Mouse (Mus musculus) neural tube, embryonic 13.5 days (tissue): Measurements from ENCODE around the gene Tspan13. TPM values are rescaled to one million over a fixed set of nuclear protein-coding genes. Genes with fewer than 3 reads are reported as not detected.

Source experiments
- ATAC-seq: fragments of 200-750 bp; cut with Nextera tagmentation; 2 replicates; pipeline ENCODE4 v1.8.0; 2017; ENCODE audit warnings: low read depth, mild to moderate bottlenecking, moderate TSS enrichment, moderate library complexity
- H3K27ac ChIP-seq: fragments of 300-500 bp; sonication (generic); replicated peaks from 2 replicates; pipeline ENCODE4 v1.5.1; 2015; ENCODE audit warnings: moderate library complexity, mild to moderate bottlenecking, inconsistent platforms
- H3K27me3 ChIP-seq: fragments of 300-500 bp; sonication (generic); 2 replicates; pipeline ENCODE4 v1.6.1; 2015; ENCODE audit warnings: mild to moderate bottlenecking, inconsistent platforms
- H3K36me3 ChIP-seq: fragments of 300-500 bp; sonication (generic); 2 replicates; pipeline ENCODE4 v1.6.1; 2015; ENCODE audit warnings: mild to moderate bottlenecking, inconsistent platforms
- H3K4me1 ChIP-seq: fragments of 300-500 bp; sonication (generic); replicated peaks from 2 replicates; pipeline ENCODE4 v1.6.1; 2015; ENCODE audit warnings: inconsistent platforms
- H3K4me2 ChIP-seq: fragments of 300-500 bp; sonication (generic); 2 replicates; pipeline ENCODE4 v1.6.1; 2015; ENCODE audit warnings: inconsistent platforms, mild to moderate bottlenecking, moderate library complexity
- H3K4me3 ChIP-seq: fragments of 300-500 bp; sonication (generic); 2 replicates; pipeline ENCODE4 v1.5.1; 2015; ENCODE audit warnings: mild to moderate bottlenecking, inconsistent platforms
- H3K9ac ChIP-seq: fragments of 300-500 bp; sonication (generic); 2 replicates; pipeline ENCODE4 v1.6.1; 2015; ENCODE audit warnings: moderate library complexity, mild to moderate bottlenecking, inconsistent platforms
- H3K9me3 ChIP-seq: fragments of 300-500 bp; sonication (generic); 2 replicates; pipeline ENCODE4 v1.6.1; 2016; ENCODE audit warnings: inconsistent platforms
- WGBS: fragments of 180-500 bp; shearing (Covaris S2); methylation state at CpG from one replicate; pipeline ENCODE4 v1.1.7; 2015; 5-methylcytosine and 5-hydroxymethylcytosine counted together
- polyA plus RNA-seq: library from polyadenylated mRNA; unstranded; fragments of >200 nt; fragmentation: Nextera tagmentation; extraction: Ambion mirVana; gene quantifications from 2 replicates; pipeline ENCODE4 v1.2.1, GENCODE M21; 2015

Tspan13 gene
- polyA plus RNA-seq, 1 experiment from 2014 or later = 392 TPM

DNA sequence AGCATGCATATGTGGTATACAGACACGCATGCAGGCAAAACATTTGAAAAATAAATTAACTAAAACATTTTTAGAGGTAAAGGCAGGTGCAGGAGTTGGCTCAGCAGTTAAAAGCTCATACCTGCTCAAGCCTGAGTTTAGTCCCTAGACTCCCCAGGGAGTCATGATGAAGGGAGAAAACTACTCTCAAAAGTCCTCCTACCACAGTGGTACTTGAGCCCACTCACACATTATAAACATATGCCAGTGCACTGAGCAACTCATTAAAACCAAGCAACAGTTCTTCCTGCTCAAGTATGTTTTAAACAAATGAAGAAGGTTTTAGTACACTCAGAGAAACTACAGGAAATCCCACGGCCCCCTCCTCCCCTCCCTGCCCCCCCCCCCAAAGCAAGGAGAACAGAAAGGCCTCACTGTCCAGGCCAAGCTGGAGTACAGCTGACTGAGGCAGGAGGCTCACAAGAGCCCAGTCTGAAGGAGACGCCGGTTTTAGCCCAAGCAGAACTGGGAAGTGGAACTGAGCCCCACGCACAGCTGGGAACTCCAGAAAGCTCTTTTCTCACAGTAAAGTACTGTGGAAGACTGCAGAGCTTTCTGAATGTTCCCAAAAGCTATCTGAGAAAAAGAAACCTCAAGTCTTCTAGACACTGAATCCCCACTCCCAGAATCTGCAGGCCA lies 13.2 kb downstream of the Tspan13 start:
- Histone ChIP-seq H3K4me3 (no peak overlapping the region), H3K36me3 (no peaks in the 10 kb centered on the region), H3K27ac (no peak overlapping the region), H3K27me3 (no peaks in the 10 kb centered on the region), H3K4me2 (no peak overlapping the region), H3K4me1 (peaks cover 28% of the 10 kb centered on the region), H3K9me3 (no peaks in the 10 kb centered on the region), H3K9ac (no peak overlapping the region)
- no peak for ATAC-seq
- WGBS = 79% methylated on average over 5 of the region's 5 CpGs

DNA sequence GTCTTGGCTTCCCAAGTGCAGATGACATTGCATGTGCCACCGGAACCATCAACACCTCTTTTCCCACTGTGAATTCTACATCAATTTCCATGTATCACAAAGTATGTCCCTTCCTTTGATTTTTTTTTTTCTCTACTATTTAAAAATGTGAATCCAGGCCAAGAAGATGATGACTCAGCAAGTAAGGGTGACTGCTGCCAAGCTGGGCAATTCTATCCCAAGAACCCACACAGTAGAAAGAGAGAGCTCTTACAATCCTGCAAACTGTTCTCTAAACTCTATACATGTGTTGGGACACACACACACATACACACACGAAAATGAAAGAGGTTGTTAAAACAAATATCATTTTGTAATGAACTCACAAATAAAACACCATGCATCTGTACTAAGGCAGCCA lies 15.1 kb downstream of the Tspan13 start:
- no peak overlapping the region for H3K27ac ChIP-seq
- no peak overlapping the region for H3K4me2 ChIP-seq
- H3K4me3 ChIP-seq = no peak overlapping the region
- no peaks in the 10 kb centered on the region for H3K36me3 ChIP-seq
- H3K9ac ChIP-seq = no peak overlapping the region
- H3K9me3 ChIP-seq = no peaks in the 10 kb centered on the region
- WGBS = 97% methylated on average over 2 of the region's 2 CpGs
- H3K27me3 ChIP-seq = no peaks in the 10 kb centered on the region
- no peak for ATAC-seq
- H3K4me1 ChIP-seq = peaks cover 27% of the 10 kb centered on the region

DNA sequence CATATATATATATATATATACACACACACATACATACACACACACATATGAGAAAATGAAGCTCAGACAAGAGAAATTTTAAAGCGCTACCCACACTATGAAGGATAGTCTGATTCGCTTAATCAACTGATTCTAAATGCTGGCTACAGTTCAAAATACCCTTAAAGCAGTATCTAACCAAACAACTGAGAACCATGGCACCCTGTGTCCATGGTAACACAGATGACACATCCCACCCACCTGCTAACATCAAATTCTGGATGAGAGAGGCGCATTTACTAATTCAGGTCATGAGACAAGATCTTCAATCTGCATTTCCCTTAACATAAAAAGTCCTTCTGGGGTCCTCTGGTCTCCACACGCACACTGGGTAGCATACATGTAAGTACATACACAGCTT lies 16.2 kb downstream of the Tspan13 start:
- ATAC-seq = no peak
- WGBS = 93% methylated on average over 4 of the region's 4 CpGs
- no peak overlapping the region for H3K9ac ChIP-seq
- no peak overlapping the region for H3K4me3 ChIP-seq
- H3K4me2 ChIP-seq = no peak overlapping the region
- H3K27ac ChIP-seq = no peak overlapping the region
- peaks cover 3% of the 10 kb centered on the region for H3K36me3 ChIP-seq
- no peaks in the 10 kb centered on the region for H3K9me3 ChIP-seq
- H3K27me3 ChIP-seq = no peaks in the 10 kb centered on the region
- H3K4me1 ChIP-seq = peaks cover 27% of the 10 kb centered on the region

DNA sequence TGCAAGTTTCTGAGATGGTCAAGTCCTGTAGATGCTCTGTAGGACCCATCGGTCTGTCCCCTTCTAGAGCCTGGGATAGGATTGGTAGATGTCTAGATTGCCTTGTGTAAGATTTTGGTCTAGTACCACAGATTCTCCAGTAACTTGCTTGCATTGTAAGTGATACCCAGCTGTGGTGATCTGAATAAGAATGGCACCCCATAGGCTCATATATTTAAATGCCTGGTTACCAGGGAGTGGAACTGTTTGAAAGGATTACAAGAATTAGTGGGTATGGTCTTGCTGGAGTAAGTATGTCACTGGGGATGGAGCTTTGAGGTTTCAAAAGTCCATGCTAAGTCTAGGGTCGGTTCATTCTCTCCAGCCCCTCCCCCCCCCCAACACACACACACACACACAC lies 21.6 kb downstream of the Tspan13 start:
- 90% methylated on average over 2 of the region's 2 CpGs for WGBS
- Histone ChIP-seq H3K4me2 (no peak overlapping the region), H3K27me3 (no peaks in the 10 kb centered on the region), H3K4me1 (peaks cover 9% of the 10 kb centered on the region; the same call in 1 of the 2 replicates), H3K9me3 (0 out of 2 replicates have a peak, but pooled peaks cover 2% of the 10 kb centered on the region), H3K36me3 (peaks cover 43% of the 10 kb centered on the region), H3K9ac (no peak overlapping the region), H3K27ac (no peak overlapping the region), H3K4me3 (no peak overlapping the region)
- no peak for ATAC-seq

DNA sequence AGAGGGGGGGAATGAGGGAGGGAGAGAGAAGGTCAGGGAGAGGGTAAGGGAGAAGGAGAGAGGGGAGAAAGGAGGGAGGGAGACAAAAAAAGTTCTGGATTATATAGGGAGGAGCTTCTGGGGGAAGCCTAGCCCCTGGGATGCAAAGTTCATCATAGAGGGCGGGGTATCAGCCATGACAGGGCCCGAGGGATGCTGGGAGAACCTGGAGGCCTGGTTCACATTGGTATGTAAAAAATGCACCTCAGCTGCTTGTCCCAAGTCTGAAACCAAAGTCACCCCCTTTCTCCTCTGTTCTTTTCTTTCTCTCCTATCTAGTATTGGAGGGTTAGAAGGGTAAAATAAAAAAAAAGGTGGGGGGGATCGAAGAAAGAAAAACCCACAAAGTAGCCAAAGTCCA lies 22.2 kb downstream of the Tspan13 start:
- H3K4me1 ChIP-seq = peaks cover 9% of the 10 kb centered on the region; the same call in 1 of the 2 replicates
- WGBS = 89% methylated on average over 3 of the region's 3 CpGs
- H3K27ac ChIP-seq = no peak overlapping the region
- peaks cover 49% of the 10 kb centered on the region for H3K36me3 ChIP-seq
- no peaks in the 10 kb centered on the region for H3K27me3 ChIP-seq
- no peak for ATAC-seq
- no peak overlapping the region for H3K4me2 ChIP-seq
- H3K9me3 ChIP-seq = 0 out of 2 replicates have a peak, but pooled peaks cover 2% of the 10 kb centered on the region
- no peak overlapping the region for H3K9ac ChIP-seq
- H3K4me3 ChIP-seq = no peak overlapping the region

DNA sequence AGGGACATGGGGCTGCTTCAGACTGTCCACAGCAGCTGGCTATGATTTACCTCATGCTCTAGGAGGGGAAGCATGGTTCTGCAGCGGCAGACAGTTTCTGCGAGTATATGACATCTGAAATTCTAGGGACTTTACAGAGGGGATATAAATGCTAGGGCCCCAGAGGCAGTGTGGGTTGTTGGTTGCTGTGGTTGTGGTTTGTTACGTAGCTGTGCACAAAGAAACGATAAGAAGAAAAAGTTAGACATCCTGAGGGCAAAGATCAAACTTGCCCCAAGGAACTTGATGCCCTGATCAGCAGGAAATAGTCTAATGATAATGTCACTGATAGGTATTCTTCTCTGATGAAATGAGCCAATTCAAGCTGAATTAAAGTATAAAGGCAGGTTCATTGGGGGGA lies 22.7 kb downstream of the Tspan13 start:
- 65% methylated on average over 4 of the region's 4 CpGs for WGBS
- Histone ChIP-seq H3K27ac (no peak overlapping the region), H3K27me3 (no peaks in the 10 kb centered on the region), H3K4me3 (no peak overlapping the region), H3K4me2 (no peak overlapping the region), H3K36me3 (peaks cover 54% of the 10 kb centered on the region), H3K9me3 (0 out of 2 replicates have a peak, but pooled peaks cover 2% of the 10 kb centered on the region), H3K4me1 (peaks cover 8% of the 10 kb centered on the region; the same call in 1 of the 2 replicates), H3K9ac (no peak overlapping the region)
- ATAC-seq = no peak

DNA sequence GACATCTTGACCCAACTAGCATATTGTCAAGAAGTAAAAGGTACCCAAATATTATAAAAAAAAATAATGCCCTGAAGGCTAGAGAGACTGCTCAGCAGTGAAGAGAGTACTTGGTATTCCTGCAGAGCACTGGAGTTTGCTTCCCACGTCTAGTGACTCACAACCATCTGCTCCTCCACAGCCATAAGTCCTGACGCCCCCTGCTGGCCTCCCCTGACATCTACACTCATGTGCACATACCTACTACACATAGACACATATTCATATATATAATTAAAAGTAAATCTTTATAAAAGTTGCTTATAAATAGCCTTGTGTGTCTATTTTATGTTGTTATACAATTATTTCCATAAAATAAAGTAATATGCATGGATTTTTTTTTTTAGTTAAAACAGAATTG lies 24.5 kb downstream of the Tspan13 start:
- Histone ChIP-seq H3K9ac (no peak overlapping the region), H3K27me3 (no peaks in the 10 kb centered on the region), H3K4me2 (no peak overlapping the region), H3K4me1 (no peaks in the 10 kb centered on the region), H3K36me3 (peaks cover 56% of the 10 kb centered on the region), H3K9me3 (0 out of 2 replicates have a peak, but pooled peaks cover 2% of the 10 kb centered on the region), H3K27ac (no peak overlapping the region), H3K4me3 (no peak overlapping the region)
- 85% methylated on average over 2 of the region's 2 CpGs for WGBS
- no peak for ATAC-seq

DNA sequence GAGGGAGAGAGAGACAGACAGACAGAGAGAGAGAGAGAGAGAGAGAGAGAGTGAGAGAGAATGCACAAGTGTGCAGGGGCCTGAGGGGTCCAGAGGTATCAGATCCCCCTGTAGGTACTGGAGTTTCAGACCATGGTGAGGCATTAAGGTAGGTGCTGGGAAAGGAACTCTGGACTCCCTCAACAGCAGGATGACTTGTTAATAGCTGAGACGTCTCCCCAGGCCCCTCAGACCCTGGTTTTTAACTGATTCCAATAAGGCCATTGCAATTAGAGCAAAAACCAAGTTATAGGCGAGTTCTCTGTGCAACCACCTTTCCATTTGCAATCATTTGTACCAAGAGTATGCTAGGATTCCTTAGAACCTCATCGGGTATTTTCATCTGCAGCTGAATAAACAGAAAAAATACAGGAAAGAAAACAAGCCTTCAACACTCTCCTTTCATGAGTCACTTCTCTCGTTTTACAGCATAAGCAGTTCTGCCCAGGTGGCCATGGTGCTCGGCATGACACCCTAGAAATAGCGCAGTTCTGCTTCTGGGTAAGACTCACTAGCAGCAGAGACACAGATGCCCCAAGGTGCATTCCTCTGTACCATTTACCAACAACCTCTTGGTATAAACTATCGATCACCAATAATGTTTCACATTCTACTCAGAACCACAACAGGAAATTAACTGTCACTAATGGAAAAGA lies 28.9 kb downstream of the Tspan13 start:
- Histone ChIP-seq H3K27me3 (no peaks in the 10 kb centered on the region), H3K9me3 (no peaks in the 10 kb centered on the region), H3K9ac (no peak overlapping the region), H3K27ac (no peak overlapping the region), H3K4me3 (no peak overlapping the region), H3K36me3 (peaks cover 33% of the 10 kb centered on the region), H3K4me2 (no peak overlapping the region), H3K4me1 (no peaks in the 10 kb centered on the region)
- no peak for ATAC-seq
- 77% methylated on average over 7 of the region's 7 CpGs for WGBS

DNA sequence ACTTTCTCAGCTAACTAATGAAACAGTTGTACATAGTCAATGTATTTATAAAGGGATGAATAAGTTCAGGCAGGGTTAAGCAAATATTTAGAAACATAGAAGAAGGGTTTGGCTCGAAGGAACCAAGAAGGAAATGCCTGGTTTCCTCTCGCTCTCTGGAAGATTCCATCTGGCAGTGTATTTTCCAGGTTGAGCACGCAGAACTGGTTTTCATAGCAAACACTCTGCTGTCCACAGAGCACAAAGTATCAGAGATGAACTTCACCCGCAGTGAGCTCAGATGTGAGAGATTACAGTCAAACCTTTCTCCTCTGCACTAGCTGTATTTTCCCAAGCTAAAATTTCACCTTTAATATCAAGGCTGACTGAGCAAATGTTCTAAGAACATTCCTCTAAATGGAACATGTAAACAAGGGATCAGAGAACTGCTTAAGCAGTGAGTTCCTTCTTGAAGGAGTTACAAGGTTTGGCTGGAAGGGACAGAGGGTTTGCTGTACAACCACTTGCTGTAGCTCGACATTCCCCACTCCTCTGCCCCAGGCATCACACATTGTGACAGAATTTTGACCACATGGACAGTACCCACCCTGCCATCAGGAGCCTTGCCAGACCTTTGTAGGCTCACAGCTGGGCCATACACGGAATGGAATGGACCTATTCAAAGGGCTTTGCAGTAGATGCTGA lies 33.8 kb downstream of the Tspan13 start:
- Histone ChIP-seq H3K4me3 (no peak overlapping the region), H3K4me1 (no peaks in the 10 kb centered on the region), H3K36me3 (0 out of 2 replicates have a peak, but pooled peaks cover 3% of the 10 kb centered on the region), H3K9ac (no peak overlapping the region), H3K4me2 (no peak overlapping the region), H3K27me3 (no peaks in the 10 kb centered on the region), H3K27ac (no peak overlapping the region), H3K9me3 (no peaks in the 10 kb centered on the region)
- ATAC-seq = no peak
- WGBS = 79% methylated on average over 6 of the region's 6 CpGs

DNA sequence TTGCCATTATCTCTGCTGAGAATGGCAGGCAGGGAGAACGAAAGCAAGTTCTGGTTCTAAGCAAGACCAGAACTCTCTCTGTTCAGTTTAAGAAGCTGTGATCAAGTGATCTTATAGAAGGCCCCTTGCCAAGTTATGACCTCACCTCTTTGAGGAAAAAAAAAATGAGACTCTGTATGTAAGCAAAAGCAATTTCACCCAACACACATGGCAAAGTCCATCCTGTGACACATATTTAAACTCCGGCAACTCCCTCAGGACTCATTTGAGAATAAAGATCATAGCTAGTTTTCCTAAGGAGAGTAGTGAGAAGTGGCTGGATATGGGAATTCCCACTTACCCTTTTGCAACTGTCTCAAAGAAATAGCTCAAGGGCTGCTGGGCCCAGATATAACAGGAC lies 34.7 kb downstream of the Tspan13 start:
- 0 out of 2 replicates have a peak, but pooled peaks cover under 1% of the 10 kb centered on the region for H3K36me3 ChIP-seq
- no peaks in the 10 kb centered on the region for H3K9me3 ChIP-seq
- H3K4me3 ChIP-seq = no peak overlapping the region
- no peak for ATAC-seq
- H3K27ac ChIP-seq = no peak overlapping the region
- H3K4me1 ChIP-seq = no peaks in the 10 kb centered on the region
- H3K9ac ChIP-seq = no peak overlapping the region
- H3K4me2 ChIP-seq = no peak overlapping the region
- WGBS = 91% methylated on average over 2 of the region's 2 CpGs
- H3K27me3 ChIP-seq = no peaks in the 10 kb centered on the region

DNA sequence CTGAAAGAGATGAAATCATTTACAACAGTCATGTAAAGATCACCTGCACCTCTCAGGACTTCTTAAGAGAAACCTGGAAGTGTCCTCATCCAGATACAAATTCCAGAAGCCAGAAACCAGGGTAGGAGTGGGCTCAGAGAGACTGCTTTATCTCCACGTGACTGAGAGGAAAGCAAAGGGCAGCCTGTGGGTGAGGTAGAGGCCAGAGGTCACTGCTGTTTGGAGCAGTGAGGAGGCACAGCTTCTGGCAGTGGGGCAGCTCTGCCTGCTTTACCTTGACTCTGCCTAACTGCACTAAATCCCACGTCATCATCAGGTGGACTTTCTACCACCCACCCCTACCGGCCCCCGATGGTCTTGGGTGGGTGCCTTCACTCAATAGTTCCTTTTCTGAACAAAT lies 37.6 kb downstream of the Tspan13 start:
- H3K4me3 ChIP-seq = no peak overlapping the region
- H3K36me3 ChIP-seq = no peaks in the 10 kb centered on the region
- no peak overlapping the region for H3K9ac ChIP-seq
- no peak overlapping the region for H3K27ac ChIP-seq
- H3K27me3 ChIP-seq = no peaks in the 10 kb centered on the region
- H3K4me2 ChIP-seq = no peak overlapping the region
- WGBS = 76% methylated on average over 4 of the region's 4 CpGs
- no peak for ATAC-seq
- no peaks in the 10 kb centered on the region for H3K9me3 ChIP-seq
- H3K4me1 ChIP-seq = 0 out of 2 replicates have a peak, but pooled peaks cover 5% of the 10 kb centered on the region

DNA sequence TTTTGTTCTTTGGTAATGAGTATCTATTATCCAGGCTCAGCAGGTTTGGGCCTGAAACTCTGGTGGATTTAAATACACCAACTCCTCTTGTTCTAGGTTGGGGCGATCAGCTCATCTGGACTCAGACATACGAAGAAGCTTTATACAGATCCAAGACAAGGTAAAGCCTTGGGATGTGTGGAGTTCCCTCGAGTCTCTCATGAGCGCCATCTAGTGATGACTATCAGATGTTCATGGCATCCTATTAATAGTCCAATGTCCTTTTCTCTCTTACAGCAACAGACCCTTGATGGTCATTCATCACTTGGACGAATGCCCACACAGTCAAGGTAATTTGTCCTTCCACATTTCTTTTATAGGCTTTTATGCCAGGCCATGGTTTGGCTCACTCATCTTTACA lies 46.5 kb downstream of the Tspan13 start:
- Histone ChIP-seq H3K36me3 (no peaks in the 10 kb centered on the region), H3K4me1 (peaks cover 27% of the 10 kb centered on the region), H3K9me3 (no peaks in the 10 kb centered on the region), H3K4me3 (no peak overlapping the region), H3K4me2 (no peak overlapping the region), H3K27me3 (no peaks in the 10 kb centered on the region), H3K9ac (no peak overlapping the region), H3K27ac (no peak overlapping the region)
- no peak for ATAC-seq
- 19% methylated on average over 5 of the region's 5 CpGs for WGBS
